Mouse (Mus musculus) left cerebral cortex, postnatal 36 days (tissue): ENCODE results near the gene Atxn1. TPM values are rescaled to one million over a fixed set of nuclear protein-coding genes. Genes with fewer than 3 reads are reported as not detected.

ENCODE experiments used
- DNase-seq, 2 experiments: peaks; one replicate each; pipeline ENCODE4 v3.0.0; 2021 to 2022; ENCODE audit warnings: low spot score in 2 of 2, mixed read lengths in 1 of 2
- intact Hi-C: fragments of 180-260 bp; cut with DNase I; formaldehyde crosslinking; loops from one replicate; pipeline ENCODE4 v1.15.1; 2025
- total RNA-seq, 2 experiments: library from RNA; stranded (reverse); gene quantifications; 2 replicates each; pipeline ENCODE4 v1.2.3; 2021

Atxn1 gene
- total RNA-seq, 2 experiments from 2014 or later, result 156 to 184 TPM

- no peak for DNase-seq
- intact Hi-C loops, result loop anchor here (5.0 kb wide), 1 partner anchor 55 kb away; no protein-coding TSS in a partner anchor
Measured at GRCm38 (mm10) chr13:45907181-45907691, 57.6 kb downstream of the Atxn1 start.

- DNase-seq, result no peak
- intact Hi-C loops, result loop anchor here (5.0 kb wide), 1 partner anchor 56 kb away; no protein-coding TSS in a partner anchor
Measured at GRCm38 (mm10) chr13:45906438-45907166, 58.2 kb downstream of the Atxn1 start.

- DNase-seq, result no peak
- intact Hi-C loops, result loop anchor here (5.0 kb wide), 1 partner anchor 57 kb away; no protein-coding TSS in a partner anchor
Measured at GRCm38 (mm10) chr13:45904955-45905354, 59.9 kb downstream of the Atxn1 start.

- no peak for DNase-seq
- intact Hi-C loops, result no loop called here
Measured at GRCm38 (mm10) chr13:45904456-45904855, 60.4 kb downstream of the Atxn1 start.

- intact Hi-C loops, result no loop called here
- no peak for DNase-seq
Measured at GRCm38 (mm10) chr13:45903519-45904274, 61.1 kb downstream of the Atxn1 start.

- intact Hi-C loops, result no loop called here
- no peak for DNase-seq
Measured at GRCm38 (mm10) chr13:45902457-45902856, 62.4 kb downstream of the Atxn1 start.

- no peak for DNase-seq
- intact Hi-C loops, result no loop called here
Measured at GRCm38 (mm10) chr13:45900776-45901175, 64.0 kb downstream of the Atxn1 start.

- no peak for DNase-seq
- intact Hi-C loops, result no loop called here
Measured at GRCm38 (mm10) chr13:45897571-45897970, 67.2 kb downstream of the Atxn1 start.

GRCm38 (mm10) chr13:45894760-45895159 is 70.0 kb downstream of the Atxn1 start:
- DNase-seq, result no peak
- intact Hi-C loops, result no loop called here

- intact Hi-C loops, result no loop called here
- no peak for DNase-seq
Measured at GRCm38 (mm10) chr13:45894234-45894633, 70.6 kb downstream of the Atxn1 start.

GRCm38 (mm10) chr13:45891073-45891472 is 73.7 kb downstream of the Atxn1 start:
- DNase-seq, result no peak
- intact Hi-C loops, result no loop called here

- DNase-seq, result no peak
- intact Hi-C loops, result no loop called here
Measured at GRCm38 (mm10) chr13:45888953-45889749, 75.7 kb downstream of the Atxn1 start.

- no peak for DNase-seq
Measured at GRCm38 (mm10) chr13:45884878-45885277, 79.9 kb downstream of the Atxn1 start.

GRCm38 (mm10) chr13:45883791-45884238 is 81.0 kb downstream of the Atxn1 start:
- no peak for DNase-seq
- intact Hi-C loops, result loop anchor here (5.0 kb wide), 1 partner anchor 57 kb away; no protein-coding TSS in a partner anchor

More at GRCm38 (mm10) chr13:45884878-45885277, 79.9 kb downstream of the Atxn1 start:
- intact Hi-C loops, result loop anchor here (5.0 kb wide), 1 partner anchor 58 kb away; no protein-coding TSS in a partner anchor

GRCm38 (mm10) chr13:45882976-45883440 is 81.8 kb downstream of the Atxn1 start:
- no peak for DNase-seq
- intact Hi-C loops, result loop anchor here (5.0 kb wide), 1 partner anchor 56 kb away; no protein-coding TSS in a partner anchor

GRCm38 (mm10) chr13:45880543-45880845 is 84.3 kb downstream of the Atxn1 start:
- no peak for DNase-seq
- intact Hi-C loops, result loop anchor here (5.0 kb wide), 1 partner anchor 53 kb away; no protein-coding TSS in a partner anchor

- no peak for DNase-seq
- intact Hi-C loops, result loop anchor here (5.0 kb wide), 1 partner anchor 53 kb away; no protein-coding TSS in a partner anchor
Measured at GRCm38 (mm10) chr13:45879746-45880542, 84.9 kb downstream of the Atxn1 start.

- DNase-seq, result no peak
- intact Hi-C loops, result no loop called here
Measured at GRCm38 (mm10) chr13:45876939-45877338, 87.9 kb downstream of the Atxn1 start.

GRCm38 (mm10) chr13:45876368-45876760 is 88.4 kb downstream of the Atxn1 start:
- no peak for DNase-seq
- intact Hi-C loops, result no loop called here
